Mouse (Mus musculus) embryo, embryonic 10.5 days (tissue): ENCODE measurements at regions not wholly inside any gene's neighbourhood (a gene's known extent, or its start where the extent isn't known, plus 50 kb on each side); places are given as distances from the start of the nearest gene placed in this dataset.
"Not testable (repeated sequence)": the region's sequence is repeated elsewhere in the genome, so short reads cannot be mapped to it uniquely, and the experiment has no call there.

ENCODE experiments used
- DNase-seq: peaks from one replicate; pipeline ENCODE4 v3.0.0-alpha.2; 2015; ENCODE audit warnings: low spot score

DNA sequence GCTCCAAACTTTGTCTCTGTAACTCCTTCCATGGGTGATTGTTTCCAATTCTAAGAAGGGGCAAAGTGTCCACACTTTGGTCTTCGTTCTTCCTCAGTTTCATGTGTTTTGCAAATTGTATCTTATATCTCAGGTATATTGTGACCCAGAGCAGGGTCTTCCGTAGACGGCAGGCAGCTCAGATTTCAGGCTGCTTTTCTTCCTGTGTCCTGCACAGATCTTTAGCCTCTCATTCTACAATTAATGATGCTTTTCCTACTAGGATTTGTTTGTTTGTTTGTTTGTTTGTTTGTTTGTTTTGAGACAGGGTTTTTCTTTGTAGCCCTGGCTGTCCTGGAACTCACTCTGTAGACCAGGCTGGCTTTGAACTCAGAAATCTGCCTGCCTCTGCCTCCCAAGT lies 69.0 kb upstream of the Cpsf6 start:
- not testable (repeated sequence) for DNase-seq

DNA sequence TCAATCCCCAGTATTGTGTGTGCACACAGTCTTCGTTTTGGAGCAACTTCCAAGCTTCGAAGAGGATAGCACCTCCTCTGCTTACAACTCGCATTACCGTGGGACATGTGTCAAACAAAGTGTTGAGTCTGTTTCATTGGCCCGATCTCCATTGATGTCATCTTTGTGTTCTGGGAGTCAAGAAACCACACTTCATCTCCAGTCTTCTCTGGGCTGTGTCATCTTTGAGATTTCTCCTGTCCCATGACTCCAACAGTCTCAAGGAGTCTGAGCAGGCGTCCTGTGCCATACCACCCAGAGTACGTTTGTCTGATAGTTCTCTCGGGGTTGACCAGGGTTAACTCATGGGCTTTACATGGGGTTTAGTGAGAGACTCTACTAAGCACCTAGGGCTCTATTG lies 67.8 kb upstream of the Cpsf6 start:
- DNase-seq: no peak

DNA sequence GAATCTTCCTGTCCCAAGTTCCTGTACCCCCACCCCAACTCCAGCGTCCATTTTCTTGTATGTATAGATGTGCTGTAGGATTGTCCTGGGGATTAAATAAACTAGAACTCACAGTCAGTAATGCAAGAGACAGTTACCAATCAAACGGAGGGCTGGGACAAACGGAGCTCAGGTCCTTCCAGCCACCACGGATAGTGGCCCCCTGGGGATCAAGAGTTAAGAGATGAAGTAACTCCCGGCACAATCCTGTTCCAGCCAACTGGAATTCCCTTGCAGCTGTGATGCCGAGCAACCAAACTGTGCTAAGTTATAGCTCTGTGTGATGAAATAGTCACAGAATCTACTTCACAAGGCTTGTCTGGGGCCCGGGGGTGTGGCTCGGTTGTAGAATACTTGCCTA lies 67.4 kb upstream of the Cpsf6 start:
- no peak for DNase-seq

DNA sequence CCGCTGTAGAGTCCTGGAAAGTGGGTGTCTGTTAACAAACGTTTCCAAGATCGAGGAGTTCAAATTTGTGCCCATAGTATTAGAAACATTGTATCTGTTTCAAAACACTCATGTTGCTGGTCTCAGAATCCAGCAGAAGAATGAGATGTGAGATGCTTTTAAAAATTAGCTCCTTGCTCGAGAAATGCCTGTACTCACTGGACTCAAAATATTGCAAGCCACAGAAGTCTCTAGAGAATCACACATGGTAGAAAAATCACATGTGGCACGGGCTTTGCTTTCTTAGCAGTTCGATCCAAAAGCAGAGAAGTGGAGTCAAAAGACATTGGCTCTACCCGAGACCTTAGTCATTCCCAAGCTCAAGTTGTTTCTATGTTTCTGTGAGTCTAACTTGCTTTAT lies 67.0 kb upstream of the Cpsf6 start:
- DNase-seq: no peak

DNA sequence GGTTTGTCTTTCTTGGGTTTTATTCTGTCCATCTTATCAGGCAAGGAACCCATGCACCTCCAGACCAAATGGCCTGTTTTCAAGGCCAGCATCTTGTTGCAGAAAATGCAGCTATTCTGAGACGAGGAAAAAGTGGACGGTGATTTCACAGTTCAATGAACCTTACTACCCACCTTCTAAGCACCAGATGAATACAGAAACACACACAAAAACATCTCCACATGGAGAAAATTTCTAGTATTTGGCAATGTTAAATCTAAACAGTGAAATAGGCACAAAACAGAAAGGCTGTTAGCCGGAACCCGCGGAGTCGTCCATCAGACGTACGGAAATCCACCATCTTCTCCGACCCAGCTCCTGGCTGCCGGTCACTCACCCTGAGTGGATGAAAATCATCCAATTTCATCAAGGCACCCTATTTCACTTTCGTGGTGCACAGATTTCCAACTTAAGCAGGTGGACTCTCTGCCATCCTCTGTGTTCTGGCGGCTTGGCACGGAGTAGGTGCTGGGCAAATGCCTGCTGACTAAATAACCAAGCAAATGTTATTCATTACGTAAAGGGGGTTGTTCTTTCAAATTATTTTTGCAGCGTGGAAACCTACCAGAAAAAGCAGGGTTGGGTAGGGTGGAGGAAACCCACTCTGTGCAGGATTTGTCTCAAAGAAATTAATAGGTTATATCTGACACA lies 66.1 kb upstream of the Cpsf6 start:
- DNase-seq: no peak

DNA sequence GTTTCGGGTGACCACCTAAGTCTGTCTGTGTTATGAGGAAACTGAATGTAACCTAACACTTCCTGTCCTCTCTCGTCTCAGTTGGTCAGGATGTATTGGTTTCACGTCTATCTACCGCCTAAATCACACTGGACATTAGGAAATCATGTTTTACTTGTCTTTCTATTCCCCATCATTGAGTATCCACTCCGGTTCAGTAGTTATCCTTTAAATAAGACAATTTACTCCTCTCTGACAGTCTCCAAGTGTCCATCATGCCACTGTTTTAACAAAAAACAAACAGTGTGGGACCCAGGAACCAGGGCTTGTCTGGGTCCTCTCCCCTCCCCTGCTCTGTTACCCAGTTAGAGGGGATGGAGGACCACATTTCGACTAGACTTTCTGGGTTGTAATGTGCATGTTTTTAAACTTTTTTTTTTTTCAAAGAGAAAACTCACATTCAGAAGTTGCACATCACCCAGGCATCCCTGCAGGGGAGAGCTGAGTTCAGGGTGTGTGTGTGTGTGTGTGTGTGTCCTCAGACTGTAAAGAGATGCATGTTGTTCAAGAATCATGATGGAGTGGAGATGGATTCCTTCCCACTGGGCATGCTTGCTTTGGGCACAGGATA lies 65.5 kb upstream of the Cpsf6 start:
- DNase-seq: no peak

DNA sequence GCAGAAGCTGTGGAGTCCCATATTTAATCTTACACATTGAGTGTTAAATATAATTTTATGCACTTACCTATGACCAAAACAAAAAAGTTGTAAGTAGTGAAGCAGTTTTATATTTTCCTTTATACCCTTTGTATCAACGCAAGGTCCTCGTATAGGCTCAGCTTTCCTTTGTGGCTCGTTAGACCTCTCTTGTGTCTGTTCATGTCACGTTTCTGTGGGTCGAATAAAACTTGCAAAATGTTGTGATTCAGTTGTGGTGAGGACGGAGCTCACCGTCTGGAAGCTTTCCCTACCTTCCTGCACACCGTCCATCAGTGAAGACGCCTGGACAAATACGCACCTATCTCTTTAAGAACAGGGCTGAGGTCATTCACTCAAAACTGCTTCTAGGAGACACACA lies 64.9 kb upstream of the Cpsf6 start:
- no peak for DNase-seq

DNA sequence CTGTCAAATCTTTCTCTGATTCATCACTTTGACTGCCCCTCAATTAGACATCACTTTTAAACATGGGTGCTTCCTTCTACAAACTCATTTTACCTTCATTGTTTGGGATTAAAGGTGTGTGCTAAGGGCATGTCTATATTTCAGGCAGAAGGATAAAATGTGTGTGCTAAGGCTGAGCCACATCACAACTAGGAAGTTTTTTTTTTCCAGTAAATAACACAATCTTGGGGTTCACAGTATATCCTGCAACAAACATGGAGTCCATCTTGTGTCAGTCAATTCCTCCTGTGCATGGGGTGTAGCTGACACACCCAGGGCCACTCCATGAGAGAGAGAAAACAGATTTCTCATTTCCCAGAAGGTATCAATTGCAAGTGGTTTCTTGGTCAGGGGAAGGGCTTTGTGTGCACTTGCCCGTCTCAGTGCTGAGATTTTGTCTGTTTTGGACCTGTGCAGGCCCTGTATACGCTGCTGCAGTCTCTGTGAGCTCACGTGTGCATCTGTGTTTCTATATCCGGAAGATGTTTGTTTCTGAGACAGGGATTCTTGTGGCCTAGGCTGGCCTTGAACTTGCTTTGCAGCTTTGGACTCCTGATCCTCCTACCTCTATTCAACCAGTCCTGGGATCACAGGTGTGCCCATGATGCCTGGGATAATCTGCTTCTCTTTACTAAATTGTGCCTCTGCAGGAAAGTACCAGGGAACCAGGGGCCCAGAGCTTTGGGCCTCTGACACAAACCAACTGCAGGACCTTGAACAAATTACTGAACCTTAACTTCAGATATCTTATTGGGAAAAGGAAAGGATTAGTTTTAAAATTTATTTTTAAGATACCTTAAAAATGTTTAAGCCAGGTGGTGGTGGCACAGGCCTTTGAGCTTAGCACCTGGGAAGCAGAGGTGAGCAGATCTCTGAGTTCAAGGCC lies 63.9 kb upstream of the Cpsf6 start:
- DNase-seq: no peak

DNA sequence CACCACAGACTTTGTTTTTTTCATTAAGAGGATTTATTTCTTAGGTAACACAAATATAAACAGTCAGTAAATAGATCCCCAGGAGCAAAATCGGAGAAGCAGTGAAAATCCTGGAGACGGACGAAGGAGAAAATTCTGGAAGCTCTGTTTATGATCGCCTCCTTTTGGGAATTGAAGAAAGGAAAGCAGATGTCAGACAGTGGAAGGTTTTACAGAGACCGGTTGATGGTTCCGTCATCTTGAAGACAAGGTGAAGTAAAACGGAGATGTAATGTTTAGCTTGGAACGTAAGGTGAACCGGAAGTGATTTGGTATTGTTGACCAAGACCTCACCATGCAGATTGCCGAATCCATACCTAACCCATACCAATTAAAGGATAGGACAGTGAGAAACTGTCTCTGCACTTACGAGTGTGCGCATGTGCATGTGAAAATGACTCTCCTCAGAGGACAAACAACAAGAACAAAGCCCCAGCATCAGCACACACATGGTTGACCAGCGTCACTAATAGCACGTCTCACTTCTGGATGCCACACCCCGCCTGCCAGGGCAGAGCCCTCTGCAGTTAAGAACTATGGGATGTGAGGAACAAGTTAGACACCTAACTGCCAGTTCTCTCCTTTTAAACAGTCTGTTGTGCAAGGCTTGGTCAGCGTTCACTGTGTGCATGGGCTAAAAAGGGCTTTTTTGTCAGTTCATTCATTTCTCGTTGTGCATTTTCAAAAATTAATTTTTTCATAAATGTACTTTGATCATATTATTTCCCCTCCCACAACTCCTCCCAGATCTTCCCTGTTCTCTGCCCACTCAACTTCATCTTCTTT lies 62.4 kb upstream of the Cpsf6 start:
- DNase-seq: no peak

DNA sequence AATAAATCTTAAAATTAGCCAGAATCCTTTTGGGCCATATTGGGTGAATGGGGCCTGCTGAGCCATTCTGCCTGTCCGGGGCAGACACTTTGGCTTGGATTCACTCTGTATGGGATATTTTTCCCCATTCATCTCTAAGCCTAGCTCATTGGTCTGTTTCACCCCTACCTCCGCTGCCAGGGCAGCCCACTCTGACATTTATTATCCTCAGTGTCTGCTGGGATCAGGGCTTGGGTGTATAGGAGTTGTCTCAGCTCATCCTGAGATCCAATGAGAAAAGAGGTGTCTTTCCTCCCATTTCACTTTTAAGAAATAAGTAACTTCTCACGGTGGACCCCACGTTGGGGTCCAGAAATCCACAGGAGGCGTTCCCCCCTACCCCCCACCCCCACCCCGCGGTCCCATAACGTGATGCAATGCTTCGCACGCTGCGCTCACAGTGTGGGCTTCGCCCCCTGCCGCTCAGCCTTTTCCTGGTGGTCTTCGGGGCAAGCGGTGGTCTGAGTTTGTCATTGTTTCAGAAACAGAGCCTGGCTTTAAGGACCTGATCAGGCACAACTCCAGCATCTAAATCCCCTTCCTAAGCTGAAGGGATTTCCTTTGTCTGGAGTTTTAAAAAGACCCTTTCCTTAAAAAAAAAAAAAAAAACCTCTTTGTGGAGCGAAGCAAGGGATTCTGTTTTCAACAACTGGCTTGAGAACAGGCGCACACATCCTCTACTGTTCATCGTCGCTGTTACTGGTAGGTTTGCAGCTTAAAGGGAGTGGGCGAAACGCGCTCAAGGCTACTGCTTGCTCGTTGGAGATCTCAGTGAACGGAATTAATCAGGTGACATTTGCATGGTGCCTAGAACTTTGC lies 61.5 kb upstream of the Cpsf6 start:
- no peak for DNase-seq

DNA sequence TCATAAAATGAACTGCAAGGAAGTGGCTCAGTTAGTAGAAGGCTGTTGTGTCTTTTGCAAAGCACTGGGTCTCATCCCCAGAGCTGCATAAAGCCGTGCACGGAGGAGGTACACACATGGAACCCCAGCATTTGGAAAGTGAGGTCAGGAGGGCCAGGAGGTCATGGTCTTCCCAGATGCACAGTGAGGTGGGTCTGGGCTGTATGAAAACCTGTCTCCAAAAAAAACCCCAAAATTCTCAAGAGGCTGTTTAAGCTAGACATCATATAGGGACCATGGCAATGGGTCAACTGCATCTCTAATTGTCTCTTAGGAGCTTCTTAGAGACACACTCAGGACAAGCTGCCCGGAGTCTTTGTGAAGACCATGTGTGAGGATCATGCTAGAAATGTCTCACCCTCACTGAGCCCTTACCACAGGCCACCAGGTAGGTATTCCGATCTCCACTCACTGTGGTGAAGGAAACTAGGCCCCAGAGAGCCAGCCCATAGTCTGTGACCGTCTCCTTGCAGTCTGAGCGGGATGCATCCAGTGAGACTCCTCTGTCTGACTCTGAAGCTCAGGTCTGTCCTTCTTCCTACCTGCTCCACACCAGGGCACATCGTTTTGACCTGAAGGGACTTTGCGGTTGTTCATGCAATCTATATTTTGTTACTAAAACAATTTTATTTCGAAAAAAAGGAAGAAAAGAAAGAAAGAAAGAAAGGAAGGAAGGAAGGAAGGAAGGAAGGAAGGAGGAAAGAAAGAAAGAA lies 60.6 kb upstream of the Cpsf6 start:
- DNase-seq: no peak

DNA sequence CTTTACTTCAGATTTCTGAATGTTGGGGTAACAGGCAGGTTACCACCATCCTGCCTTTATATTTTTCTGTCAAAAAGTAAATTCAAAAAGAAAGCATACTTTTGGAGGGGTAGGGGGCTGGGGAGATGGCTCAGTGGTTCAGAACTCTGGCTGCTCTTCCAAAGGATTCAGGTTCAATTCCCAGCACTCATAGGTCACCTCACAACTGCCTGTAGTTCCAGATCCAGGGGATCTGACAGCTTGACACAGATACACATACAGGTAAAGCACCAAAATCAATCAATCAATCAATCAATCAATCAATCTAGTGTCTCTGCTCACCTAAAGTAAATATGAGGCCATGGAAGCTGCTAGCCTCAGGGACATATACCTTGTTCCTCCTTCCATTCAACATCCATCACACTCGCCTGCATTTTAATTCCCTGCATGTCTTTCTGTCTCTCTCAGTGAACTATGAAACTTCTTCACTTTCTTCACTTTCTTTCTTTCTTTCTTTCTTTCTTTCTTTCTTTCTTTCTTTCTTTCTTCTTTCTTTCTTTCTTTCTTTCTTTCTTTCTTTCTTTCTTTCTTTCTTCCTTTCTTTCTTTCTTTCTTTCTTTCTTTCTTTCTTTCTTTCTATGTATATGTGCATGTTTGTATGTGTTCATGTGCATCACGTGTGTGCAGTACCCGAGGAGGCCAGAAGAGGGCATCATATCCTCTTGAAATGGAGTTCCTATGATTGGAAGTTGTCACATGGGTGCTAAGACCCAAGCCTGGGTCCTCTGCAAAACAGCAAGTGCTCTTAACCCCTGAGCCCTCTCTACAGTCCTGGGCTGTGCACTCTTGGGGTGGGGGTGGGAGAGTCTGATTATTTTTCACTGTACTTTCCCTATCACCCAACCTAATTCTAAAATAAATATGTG lies 59.6 kb upstream of the Cpsf6 start:
- no peak for DNase-seq

DNA sequence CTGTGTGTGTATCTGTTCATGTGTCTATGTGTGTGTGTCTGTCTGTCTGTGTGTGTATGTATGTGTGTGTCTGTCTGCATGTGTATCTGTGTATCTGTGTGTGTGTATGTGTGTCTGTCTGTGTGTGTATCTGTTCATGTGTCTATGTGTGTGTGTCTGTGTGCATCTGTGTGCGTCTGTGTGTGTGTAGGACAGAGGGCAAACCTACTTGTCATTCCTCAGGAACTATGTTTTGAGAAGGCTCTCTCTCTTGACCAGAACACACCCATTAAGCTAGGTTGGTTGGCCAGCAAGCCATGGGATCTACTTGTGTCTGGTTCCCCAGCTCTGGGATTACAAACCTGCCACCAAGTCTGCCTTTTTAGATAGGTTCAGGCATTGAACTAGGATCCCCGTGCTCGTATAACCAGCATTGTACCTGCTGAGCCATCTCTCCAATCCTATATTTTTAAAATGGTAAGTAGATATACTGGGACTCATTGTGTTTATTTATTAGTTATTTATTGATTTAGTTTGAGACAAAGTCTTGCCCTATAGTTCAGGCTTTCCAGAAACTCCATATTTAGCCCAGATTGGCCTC lies 58.9 kb upstream of the Cpsf6 start:
- DNase-seq: no peak

DNA sequence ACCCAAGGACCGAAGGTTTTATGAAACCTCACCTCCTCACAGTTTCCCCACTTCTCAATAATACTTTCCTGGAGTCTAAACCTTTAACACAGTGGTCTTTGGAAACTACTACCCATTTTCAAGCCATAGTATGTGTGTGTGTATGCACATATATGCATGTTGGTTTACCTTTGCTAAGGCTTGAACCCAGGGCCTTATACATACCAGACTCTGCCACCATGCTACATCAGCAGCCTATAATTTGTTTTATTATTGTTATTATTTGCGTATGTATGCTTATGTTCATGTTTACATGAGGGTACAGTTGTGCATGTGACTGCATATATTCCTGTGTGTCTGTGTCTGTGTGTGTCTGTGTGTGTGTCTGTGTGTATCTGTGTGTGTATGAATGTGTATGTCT lies 58.2 kb upstream of the Cpsf6 start:
- no peak for DNase-seq

DNA sequence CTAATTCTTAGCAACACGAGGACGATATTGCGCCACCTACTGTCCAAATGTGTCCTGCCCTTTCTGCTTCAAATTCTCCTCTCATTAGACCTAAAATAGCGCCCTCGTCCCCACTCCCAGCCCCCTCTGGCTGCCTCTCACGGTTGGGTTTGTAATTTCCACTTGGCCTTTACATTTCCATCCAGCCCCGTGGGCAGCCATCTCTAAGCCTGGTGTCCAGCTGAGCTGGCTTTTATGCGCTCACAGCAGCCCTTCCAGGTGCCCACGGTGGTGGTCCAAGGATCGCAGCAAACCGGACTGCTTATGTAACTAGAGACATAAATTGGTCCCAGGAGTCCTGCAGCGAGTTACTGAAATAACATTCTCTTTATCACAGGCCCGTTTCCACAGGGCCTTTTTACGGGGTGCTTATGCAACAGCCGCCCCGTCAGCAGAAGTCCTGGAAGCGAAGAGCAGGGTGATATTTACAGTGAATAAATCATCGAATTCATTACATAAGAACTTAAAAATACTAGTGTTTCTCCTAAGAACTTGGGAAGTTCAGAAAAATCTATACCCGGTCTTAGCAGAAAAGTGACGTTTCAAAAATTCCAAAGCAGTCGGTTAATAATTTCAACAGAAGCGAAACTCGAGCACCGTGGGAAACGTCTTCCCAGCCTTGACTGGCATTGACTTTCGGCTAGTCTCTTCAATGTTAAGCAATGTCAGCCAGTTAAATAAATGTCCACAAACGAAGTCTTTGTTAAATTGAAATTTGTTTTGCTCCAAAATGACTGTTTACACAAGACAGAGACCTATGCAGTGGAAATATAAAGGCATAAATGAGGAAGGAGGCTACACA lies 57.3 kb upstream of the Cpsf6 start:
- peak; percentile 80 for DNase-seq

DNA sequence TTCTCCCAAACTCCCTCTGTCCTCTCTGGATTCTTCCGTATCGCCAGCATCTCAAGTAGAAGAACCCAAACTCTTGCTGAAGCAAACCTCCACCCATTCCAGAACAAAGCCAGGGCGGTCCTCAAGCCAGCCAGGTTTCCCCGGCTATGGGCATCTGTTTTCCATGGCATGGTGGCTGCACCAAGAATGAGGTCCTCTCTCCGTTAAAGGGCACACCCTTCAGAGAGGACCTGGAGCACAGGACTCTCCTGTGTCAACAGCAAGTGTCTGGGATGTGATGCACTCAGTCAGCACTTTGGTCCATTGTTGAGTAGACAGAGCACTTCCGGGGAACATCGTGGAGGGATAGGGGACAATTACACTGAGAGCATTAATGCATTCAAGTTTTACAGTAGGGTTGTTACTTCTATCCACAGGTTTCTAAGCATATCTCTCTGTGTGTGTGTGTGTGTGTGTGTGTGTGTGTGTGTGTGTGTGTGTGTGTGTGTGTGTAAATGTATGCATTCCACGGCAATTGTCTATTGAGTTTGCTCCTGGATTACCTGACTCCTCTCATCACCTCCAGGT lies 56.6 kb upstream of the Cpsf6 start:
- DNase-seq: no peak

DNA sequence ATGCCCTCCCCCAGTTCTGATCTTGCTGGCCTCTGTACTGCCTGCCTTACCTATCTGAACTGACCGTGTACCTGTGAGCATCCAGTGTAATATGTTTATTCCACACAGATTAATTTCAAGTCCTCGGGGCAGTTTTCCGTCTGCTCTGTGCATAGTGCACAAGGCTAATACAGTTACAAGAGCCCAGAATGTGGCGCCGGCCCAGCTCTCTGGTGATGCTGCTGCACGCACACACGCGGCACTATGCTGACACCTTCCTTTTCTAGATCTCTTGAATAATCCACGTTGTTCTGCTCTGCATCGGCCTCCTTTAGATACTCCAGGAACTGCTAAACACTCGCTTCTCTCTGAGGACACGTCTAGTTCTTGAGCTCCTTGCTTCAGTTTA lies 55.9 kb upstream of the Cpsf6 start:
- no peak for DNase-seq
